Mouse (Mus musculus) retina, postnatal 7 days (tissue): ENCODE results near the gene Fanca.

Experiments used
- DNase-seq: peaks from one replicate; pipeline ENCODE4 v3.0.0-alpha.2; 2012; ENCODE audit warnings: low read depth, low spot score

The Fanca gene

DNA sequence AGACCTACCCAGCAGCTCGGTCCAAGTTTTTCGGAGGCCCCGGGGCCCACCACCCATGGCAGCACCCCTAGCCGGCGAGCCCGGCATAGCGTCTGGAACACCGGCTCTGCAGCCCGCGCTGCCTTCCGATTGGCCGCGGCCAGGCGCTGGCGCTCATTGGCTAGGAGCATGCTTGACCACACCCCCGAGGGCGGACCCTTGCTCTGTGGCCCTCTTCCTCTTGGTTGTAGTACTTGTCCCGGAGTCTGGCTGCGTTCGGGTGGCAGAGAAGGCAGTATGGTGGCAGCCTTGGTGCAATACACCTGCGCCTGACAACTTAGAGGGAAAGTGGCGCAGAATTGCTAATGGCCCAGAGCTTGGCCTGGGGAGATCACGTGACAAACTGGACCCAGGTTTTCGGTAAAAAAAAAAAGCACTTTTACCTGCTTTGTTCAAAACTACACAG, at the start of gene Fanca:
TSS of gene Fanca (minus strand) at position 110 of the 445 bp plus-strand sequence.
- DNase-seq, result peak; percentile 78

DNA sequence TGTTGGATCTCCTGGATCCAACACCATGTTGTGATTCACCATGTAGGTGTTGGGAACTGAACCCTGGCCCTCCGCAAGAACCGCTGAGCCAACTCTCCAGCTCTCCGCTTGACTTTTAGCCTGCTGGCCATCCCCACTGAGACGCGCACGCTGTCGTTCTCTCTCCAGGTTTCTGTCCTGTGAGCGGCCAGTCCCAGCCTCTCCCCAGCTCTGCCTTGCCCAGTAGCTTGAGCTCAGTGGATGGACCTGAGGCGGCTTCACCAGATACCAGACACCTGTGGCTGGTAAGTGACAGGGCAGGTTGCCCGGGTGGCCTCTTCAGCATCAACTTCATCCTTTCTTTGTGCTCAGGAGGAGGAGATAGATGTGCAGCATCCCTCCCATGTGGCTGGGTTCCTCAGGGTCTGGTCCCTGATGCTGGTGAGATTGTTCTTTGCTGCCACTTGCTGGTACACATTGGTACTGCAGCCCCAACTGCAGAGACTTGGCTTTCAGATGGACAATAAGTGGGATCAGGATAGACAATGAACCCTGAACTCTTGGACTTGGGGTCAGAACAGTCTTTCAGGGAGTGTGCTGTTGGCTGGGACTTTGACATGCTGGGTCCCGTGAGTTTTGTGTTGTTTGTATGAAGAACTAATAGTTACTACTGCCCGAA, 42.8 kb upstream of the Fanca start:
- DNase-seq, result peak; percentile 78

- no peak for DNase-seq
Measured at GRCm38 (mm10) chr8:123353216-123353615, 34.8 kb upstream of the Fanca start.

DNA sequence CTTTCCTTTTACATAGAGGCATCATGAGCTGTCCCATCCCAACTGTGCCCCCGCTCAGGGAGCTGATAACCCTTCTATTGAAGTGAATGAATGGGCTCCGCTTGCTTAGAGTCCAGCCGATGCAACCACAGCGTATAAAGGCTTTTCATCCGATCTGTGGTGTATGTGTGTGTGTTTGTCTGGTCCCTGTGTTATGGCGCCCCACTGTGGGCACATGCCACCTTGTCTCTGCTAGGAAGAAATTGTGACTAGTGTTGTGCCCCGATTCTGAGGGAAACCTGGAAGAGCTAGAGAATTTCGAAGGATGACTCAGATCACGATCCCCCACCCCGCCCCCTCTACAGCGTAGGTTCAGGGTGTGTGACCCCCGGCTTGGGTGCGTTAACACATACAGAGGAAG, 34.4 kb upstream of the Fanca start:
- no peak for DNase-seq

GRCm38 (mm10) chr8:123352118-123352517, 33.7 kb upstream of the Fanca start:
- no peak for DNase-seq

DNA sequence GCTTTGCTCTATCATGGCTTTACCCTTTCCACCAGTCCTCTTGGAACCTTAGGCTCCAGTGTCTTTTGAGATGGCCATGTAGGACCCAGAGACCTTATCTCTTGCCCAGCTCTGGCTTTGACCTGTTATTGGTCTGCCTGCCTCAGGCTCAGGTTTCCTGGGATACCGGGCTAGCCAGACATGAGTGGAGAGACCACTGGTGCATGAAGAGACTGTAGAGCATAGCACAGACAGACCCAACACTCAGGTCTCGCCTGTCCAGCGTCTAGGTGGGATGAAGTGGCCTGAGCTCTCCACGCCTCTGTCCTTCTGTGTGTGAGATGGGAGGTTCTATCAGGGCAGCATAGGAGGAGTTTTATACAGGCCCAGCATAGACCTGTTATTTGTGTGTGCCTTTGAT, 30.7 kb upstream of the Fanca start:
- DNase-seq, result no peak

- DNase-seq, result no peak
Measured at GRCm38 (mm10) chr8:123348237-123348843, 30.0 kb upstream of the Fanca start.

DNA sequence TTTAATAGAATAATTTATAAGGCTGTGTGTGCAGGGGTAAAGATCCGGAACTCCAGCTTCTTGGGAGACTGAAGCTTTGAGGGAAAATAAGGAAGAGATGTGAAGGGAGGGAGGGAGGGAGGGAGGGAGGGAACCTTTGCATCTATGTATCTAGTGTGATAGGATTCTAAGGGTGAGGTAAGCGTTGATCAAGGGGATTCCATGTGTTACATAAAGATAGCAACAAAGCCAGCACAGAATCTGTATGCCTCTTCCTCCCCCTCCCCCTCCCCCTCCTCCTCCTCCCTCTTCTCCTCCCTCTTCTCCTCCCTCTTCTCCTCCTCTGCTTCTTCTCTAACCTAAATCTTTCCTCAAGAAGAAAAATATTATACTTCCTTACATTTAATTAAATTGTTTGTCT, 28.9 kb upstream of the Fanca start:
- DNase-seq, result no peak

DNA sequence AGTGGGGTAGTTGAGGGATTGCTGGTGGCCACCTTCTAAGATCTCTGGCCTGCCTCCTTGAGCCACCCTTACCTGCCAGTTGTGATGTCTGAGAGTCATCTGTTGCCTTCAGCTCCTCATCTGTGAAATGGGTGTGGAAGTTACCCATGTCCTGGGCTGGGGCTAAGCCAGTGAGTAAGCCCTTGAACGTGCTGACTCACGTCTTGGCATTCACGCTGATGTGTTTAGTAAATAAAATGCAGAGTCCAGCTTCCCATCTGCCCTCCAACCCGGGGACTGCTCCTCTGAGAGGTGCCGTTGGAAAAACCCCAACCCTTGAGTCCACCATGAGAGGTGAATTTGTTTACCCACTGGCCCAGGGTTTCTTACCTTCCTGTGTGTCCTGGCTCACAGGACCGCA, 27.5 kb upstream of the Fanca start:
- DNase-seq, result no peak

DNA sequence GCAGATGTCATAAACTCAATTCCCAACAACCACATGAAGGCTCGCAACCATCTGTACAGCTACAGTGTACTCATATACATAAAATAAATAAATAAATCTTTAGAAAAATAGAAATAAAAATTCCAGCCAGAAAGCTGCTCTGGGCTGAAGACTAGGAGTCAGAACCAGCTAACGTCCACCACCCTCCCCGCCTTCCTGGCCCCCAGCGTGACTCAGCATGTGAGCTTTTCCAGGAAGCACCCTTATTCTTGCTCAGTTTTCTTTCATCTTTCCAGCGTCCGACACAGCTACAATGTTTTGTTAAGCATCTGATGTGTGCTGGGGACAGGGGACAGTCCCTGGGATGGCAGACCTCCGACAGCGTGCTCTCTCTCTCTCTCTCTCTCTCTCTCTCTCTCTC, 26.8 kb upstream of the Fanca start:
- DNase-seq, result no peak

DNA sequence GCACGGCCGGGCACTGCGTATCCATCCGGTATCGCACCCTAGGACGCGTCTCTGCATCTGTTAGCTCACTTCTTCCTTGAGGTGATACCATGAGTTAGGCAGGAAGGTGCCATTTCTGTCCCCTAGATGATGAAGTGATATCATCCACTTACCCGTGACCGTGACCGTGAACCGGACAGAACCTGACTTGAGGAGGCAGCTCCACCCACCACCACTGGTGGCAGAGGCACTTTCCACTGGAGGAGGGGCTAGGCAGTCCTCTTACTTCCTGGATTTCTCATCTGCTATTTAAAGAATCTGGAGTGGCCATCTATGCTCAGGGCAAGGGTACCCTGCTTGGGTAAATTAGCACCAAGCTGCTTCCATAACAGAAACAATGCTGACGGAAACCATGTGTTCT, 25.0 kb upstream of the Fanca start:
- DNase-seq, result no peak

DNA sequence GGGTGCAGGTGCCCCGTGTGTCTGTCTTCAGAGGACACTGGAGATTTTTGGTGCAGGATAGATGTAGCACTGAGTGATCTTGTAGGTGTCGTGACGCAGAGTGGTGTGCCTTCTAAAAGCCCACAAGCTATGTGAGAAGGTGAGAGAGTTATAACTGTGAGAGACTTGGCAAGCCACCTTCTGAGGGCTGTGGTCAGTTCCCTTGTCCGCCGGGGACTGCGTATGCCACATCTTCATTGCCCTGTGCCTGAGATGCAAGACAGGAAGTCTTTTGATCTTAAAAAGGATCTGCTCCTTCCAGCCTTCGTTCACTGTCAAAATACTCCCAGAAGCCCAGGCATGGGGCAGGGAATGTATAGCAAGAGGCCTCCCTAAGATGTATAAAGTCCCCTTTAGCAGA, 24.5 kb upstream of the Fanca start:
- no peak for DNase-seq

GRCm38 (mm10) chr8:123342253-123342652, 23.9 kb upstream of the Fanca start:
- DNase-seq, result no peak

GRCm38 (mm10) chr8:123341040-123342015, 23.0 kb upstream of the Fanca start:
- no peak for DNase-seq

DNA sequence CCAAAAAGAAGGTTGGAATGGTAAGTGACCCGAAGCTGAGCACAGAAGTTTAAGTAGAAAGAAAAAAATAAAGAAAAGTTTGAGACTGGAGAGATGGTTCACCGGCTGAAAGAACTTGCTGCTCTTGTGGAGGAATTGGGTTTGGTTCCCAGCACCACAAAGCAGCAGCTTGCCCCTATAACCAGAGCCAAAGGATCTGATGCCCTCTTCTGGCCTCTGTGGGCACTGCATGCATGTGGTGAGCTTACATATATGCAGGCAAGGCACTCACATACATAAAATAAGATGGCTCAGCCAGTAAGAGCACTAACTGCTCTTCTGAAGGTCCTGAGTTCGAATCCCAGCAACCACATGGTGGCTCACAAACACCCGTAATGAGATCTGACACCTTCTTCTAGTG, 21.7 kb upstream of the Fanca start:
- no peak for DNase-seq

DNA sequence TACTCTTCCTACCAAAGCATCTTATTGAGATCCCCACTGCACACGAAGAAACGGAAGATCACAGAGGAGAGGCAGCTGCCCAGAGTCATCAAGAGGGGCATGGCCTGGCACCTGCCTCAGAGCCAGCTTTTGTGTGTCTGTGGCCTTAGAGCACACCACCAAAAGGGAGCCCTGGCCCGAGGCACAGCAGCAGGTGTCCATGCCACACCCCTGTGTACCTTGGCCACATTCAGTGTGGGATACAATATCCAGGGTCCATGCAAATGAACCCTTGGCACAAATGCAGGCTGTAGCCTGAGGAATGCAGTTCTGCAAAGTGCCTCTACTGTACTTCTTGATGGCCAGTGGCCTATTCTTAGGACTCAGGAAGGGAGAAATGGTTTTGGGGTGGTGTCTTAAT, 19.1 kb upstream of the Fanca start:
- DNase-seq, result no peak

- no peak for DNase-seq
Measured at GRCm38 (mm10) chr8:123334467-123334866, 16.1 kb upstream of the Fanca start.

DNA sequence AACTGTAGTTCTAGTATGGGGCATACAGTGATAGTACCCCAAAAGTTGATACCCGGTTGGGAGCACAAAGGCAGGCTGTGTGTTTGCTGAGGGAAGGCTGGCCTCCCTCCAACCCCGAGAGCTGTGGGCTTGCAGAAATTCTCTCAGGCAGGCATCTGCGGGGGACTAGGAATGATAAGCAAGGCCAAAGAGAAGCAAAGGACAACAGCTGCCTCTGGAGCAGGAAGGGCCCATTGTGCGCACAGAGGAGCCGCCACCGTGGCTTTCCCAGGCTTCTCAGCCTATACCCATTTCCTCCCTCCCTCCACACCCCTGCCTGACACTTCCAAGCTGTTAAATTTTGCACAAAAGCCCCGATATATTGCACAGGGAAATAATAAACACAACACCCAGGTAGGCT, 15.5 kb upstream of the Fanca start:
- no peak for DNase-seq

DNA sequence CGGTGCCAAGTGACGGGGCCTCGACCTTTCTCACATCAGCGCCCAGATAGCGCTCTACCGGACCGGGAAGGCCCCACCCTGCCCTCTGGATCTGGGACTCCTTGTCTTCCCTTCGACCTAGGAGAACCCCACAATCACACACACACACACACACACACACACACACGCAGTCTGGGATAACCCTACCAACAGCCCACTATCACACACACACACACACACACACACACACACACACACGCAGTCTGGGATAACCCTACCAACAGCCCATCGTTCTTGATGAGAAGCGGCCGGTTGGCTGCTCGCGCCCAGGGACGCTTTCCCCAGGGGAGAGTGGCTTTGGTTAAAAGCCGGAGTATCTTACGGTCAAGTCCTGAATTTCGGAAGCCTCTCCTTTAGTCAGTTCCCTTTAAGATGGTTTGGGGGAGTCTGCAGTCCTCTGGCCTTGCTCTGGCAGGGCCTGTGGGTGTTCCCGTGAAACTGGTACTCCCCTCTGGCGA, 14.8 kb upstream of the Fanca start:
- DNase-seq, result no peak

GRCm38 (mm10) chr8:123332262-123333090, 14.1 kb upstream of the Fanca start, which contains the start of gene Spire2:
Gene Spire2 (plus strand): TSS chr8:123332713.
- peak; percentile 79 for DNase-seq

DNA sequence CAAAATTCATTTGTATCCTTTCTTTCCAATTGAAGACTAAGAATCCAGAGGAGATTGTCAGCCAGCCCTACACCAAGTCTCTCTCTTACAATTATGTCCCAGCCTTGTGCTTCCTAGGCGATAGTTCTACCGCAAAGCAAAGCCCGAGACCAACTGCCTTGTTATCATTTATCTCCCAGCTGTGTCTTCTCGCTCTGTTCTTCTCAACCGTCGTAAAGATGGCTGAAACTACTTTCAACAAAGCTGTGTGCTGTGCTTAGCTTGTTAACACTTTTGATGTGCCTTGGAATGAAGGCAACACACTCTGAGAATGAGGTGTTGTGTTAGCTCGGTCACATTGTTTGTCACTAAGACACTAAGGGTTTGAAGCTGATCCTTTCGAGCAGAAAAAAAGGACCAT, 13.4 kb upstream of the Fanca start:
- DNase-seq, result no peak
